Mouse (Mus musculus) MEL (cell line): ENCODE measurements around the gene Mboat2. TPM values are rescaled to one million over a fixed set of nuclear protein-coding genes. Genes with fewer than 3 reads are reported as not detected.

Source experiments
- DNase-seq: peaks from one replicate; pipeline ENCODE4 v3.0.0; 2011; ENCODE audit warnings: low read depth, low spot score
- H3K27ac ChIP-seq: 2 replicates; pipeline ENCODE4 v1.5.1; 2012; ENCODE audit warnings: low read depth, mild to moderate bottlenecking, control low read depth, low read length, moderate library complexity; ENCODE audit not compliant: control insufficient read depth
- H3K27me3 ChIP-seq, 2 experiments: fragments of 150-350 bp in 1 of 2; sonication (generic) in 1 of 2; 2 replicates each; pipeline ENCODE4 v1.6.1; 2012; ENCODE audit warnings: low read length in 2 of 2, mild to moderate bottlenecking in 2 of 2, improper control_type of control experiment in 1 of 2, moderate library complexity in 1 of 2; ENCODE audit not compliant: insufficient read depth in 2 of 2, control insufficient read depth in 1 of 2
- H3K36me3 ChIP-seq, 2 experiments: 2 replicates each; pipeline ENCODE4 v1.6.1; 2012 to 2014; ENCODE audit warnings: low read length in 2 of 2, improper control_type of control experiment in 1 of 2, inconsistent platforms in 1 of 2, mild to moderate bottlenecking in 1 of 2; ENCODE audit not compliant: insufficient read depth in 2 of 2, control insufficient read depth in 1 of 2
- H3K4me1 ChIP-seq, 2 experiments: fragments of 150-350 bp in 1 of 2; sonication (generic) in 1 of 2; 2 replicates each; pipeline ENCODE4 v1.6.1; 2012; ENCODE audit warnings: low read length in 2 of 2, improper control_type of control experiment in 1 of 2, mild to moderate bottlenecking in 1 of 2; ENCODE audit not compliant: insufficient read depth in 2 of 2, control insufficient read depth in 1 of 2
- H3K4me3 ChIP-seq, 2 experiments: fragments of 150-350 bp in 1 of 2; sonication (generic) in 1 of 2; 2 replicates each; pipeline ENCODE4 v1.5.1; 2012; ENCODE audit warnings: low read depth in 2 of 2, low read length in 2 of 2, mild to moderate bottlenecking in 2 of 2, moderate library complexity in 2 of 2, control low read depth in 1 of 2, improper control_type of control experiment in 1 of 2; ENCODE audit not compliant: control insufficient read depth in 1 of 2, insufficient read depth in 1 of 2
- H3K79me2 ChIP-seq: 2 replicates; pipeline ENCODE4 v1.6.1; 2012; ENCODE audit warnings: mild to moderate bottlenecking, low read length, moderate library complexity; ENCODE audit not compliant: control insufficient read depth, poor library complexity, insufficient read depth
- H3K9ac ChIP-seq: 2 replicates; pipeline ENCODE4 v1.6.1; 2012; ENCODE audit warnings: low read depth, mild to moderate bottlenecking, control low read depth, low read length, moderate library complexity; ENCODE audit not compliant: control insufficient read depth, poor library complexity, severe bottlenecking
- H3K9me3 ChIP-seq: fragments of 150-350 bp; sonication (generic); replicated peaks from 2 replicates; pipeline ENCODE4 v1.6.1; 2012; ENCODE audit warnings: mild to moderate bottlenecking, low read length, improper control_type of control experiment, moderate library complexity; ENCODE audit not compliant: insufficient read depth
- BHLHE40 ChIP-seq: IDR thresholded peaks from 2 replicates; pipeline ENCODE4 v1.6.1; 2012; ENCODE audit warnings: low read depth, mild to moderate bottlenecking, inconsistent platforms, low read length, improper control_type of control experiment, borderline replicate concordance
- CHD1 ChIP-seq: IDR thresholded peaks from 2 replicates; pipeline ENCODE4 v1.6.1; 2012; ENCODE audit warnings: low read depth, mild to moderate bottlenecking, inconsistent platforms, low read length, improper control_type of control experiment
- CHD2 ChIP-seq: IDR thresholded peaks from 2 replicates; pipeline ENCODE4 v1.6.1; 2011; ENCODE audit warnings: low read length, improper control_type of control experiment
- CTCF ChIP-seq, 3 experiments: IDR thresholded peaks in 2 of 3; conservative IDR thresholded peaks in 1 of 3; 2 replicates each; pipeline ENCODE4 v1.5.1; 2011 to 2012; ENCODE audit warnings: low read length in 3 of 3, low read depth in 2 of 3, mild to moderate bottlenecking in 2 of 3, improper control_type of control experiment in 1 of 3, inconsistent platforms in 1 of 3, mixed read lengths in 1 of 3, moderate library complexity in 1 of 3; ENCODE audit not compliant: control insufficient read depth in 1 of 3, insufficient read depth in 1 of 3, poor library complexity in 1 of 3, severe bottlenecking in 1 of 3
- E2F4 ChIP-seq: IDR thresholded peaks from 2 replicates; pipeline ENCODE4 v1.6.1; 2011; ENCODE audit warnings: low read depth, low read length, improper control_type of control experiment, borderline replicate concordance
- EP300 ChIP-seq, 2 experiments: IDR thresholded peaks; 2 replicates each; pipeline ENCODE4 v1.6.1; 2011; ENCODE audit warnings: improper control_type of control experiment in 2 of 2, low read length in 2 of 2, low read depth in 1 of 2, mild to moderate bottlenecking in 1 of 2
- ETS1 ChIP-seq: IDR thresholded peaks from 2 replicates; pipeline ENCODE4 v1.6.1; 2012; ENCODE audit warnings: low read depth, mild to moderate bottlenecking, inconsistent platforms, low read length, improper control_type of control experiment, moderate library complexity
- GATA1 ChIP-seq: IDR thresholded peaks from 2 replicates; pipeline ENCODE4 v1.6.1; 2011; ENCODE audit warnings: low read depth, low read length, improper control_type of control experiment
- JUND ChIP-seq: IDR thresholded peaks from 2 replicates; pipeline ENCODE4 v1.6.1; 2011; ENCODE audit warnings: low read depth, mild to moderate bottlenecking, improper control_type of control experiment, low read length
- KAT2A ChIP-seq: conservative IDR thresholded peaks from 2 replicates; pipeline ENCODE4 v1.6.1; 2012; ENCODE audit warnings: low read depth, low read length, improper control_type of control experiment, inconsistent platforms
- MAX ChIP-seq: IDR thresholded peaks from 2 replicates; pipeline ENCODE4 v1.6.1; 2011; ENCODE audit warnings: low read length, improper control_type of control experiment
- MYB ChIP-seq: IDR thresholded peaks from 2 replicates; pipeline ENCODE4 v1.6.1; 2011; ENCODE audit warnings: mild to moderate bottlenecking, low read depth, low read length, improper control_type of control experiment
- MYC ChIP-seq: IDR thresholded peaks from 2 replicates; pipeline ENCODE4 v1.6.1; 2011; ENCODE audit warnings: low read depth, mild to moderate bottlenecking, low read length, improper control_type of control experiment, moderate library complexity
- NRF1 ChIP-seq: IDR thresholded peaks from 2 replicates; pipeline ENCODE4 v1.6.1; 2014; ENCODE audit warnings: low read depth, mild to moderate bottlenecking, inconsistent platforms, low read length, improper control_type of control experiment, moderate library complexity; ENCODE audit not compliant: poor library complexity, insufficient read depth, severe bottlenecking
- POLR2AphosphoS2 ChIP-seq: IDR thresholded peaks from 2 replicates; pipeline ENCODE4 v1.6.1; 2011; ENCODE audit warnings: low read length, improper control_type of control experiment
- POLR2AphosphoS5 ChIP-seq: IDR thresholded peaks from 2 replicates; pipeline ENCODE4 v1.6.1; 2012; ENCODE audit warnings: low read depth, borderline replicate concordance, mild to moderate bottlenecking, inconsistent platforms, low read length, moderate library complexity, mixed read lengths
- RCOR1 ChIP-seq: IDR thresholded peaks from 2 replicates; pipeline ENCODE4 v1.6.1; 2012; ENCODE audit warnings: low read depth, mild to moderate bottlenecking, inconsistent platforms, low read length, improper control_type of control experiment
- SIN3A ChIP-seq: IDR thresholded peaks from 2 replicates; pipeline ENCODE4 v1.6.1; 2012; ENCODE audit warnings: low read length, improper control_type of control experiment, inconsistent platforms
- SMC3 ChIP-seq: IDR thresholded peaks from 2 replicates; pipeline ENCODE4 v1.6.1; 2011; ENCODE audit warnings: low read depth, low read length, improper control_type of control experiment
- TAL1 ChIP-seq: IDR thresholded peaks from 2 replicates; pipeline ENCODE4 v1.6.1; 2012; ENCODE audit warnings: mild to moderate bottlenecking, inconsistent platforms, low read length, moderate library complexity, mixed read lengths
- TBP ChIP-seq: IDR thresholded peaks from 2 replicates; pipeline ENCODE4 v1.8.0; 2011; ENCODE audit warnings: low read depth, low read length, improper control_type of control experiment
- TCF12 ChIP-seq: IDR thresholded peaks from 2 replicates; pipeline ENCODE4 v1.6.1; 2014; ENCODE audit warnings: low read depth, mild to moderate bottlenecking, inconsistent platforms, low read length, improper control_type of control experiment, moderate library complexity
- UBTF ChIP-seq: IDR thresholded peaks from 2 replicates; pipeline ENCODE4 v1.6.1; 2012; ENCODE audit warnings: low read depth, mild to moderate bottlenecking, inconsistent platforms, low read length, improper control_type of control experiment, moderate library complexity, borderline replicate concordance; ENCODE audit not compliant: insufficient read depth
- USF1 ChIP-seq: IDR thresholded peaks from 2 replicates; pipeline ENCODE4 v1.6.1; 2014; ENCODE audit warnings: low read depth, mild to moderate bottlenecking, inconsistent platforms, low read length, improper control_type of control experiment, moderate library complexity
- USF2 ChIP-seq, 2 experiments: IDR thresholded peaks; 2 replicates each; pipeline ENCODE4 v1.6.1; 2011 to 2012; ENCODE audit warnings: improper control_type of control experiment in 2 of 2, low read length in 2 of 2, borderline replicate concordance in 1 of 2, inconsistent platforms in 1 of 2, low read depth in 1 of 2, mild to moderate bottlenecking in 1 of 2; ENCODE audit not compliant: insufficient read depth in 1 of 2
- ZC3H11A ChIP-seq: IDR thresholded peaks from 2 replicates; pipeline ENCODE4 v1.6.1; 2012; ENCODE audit warnings: low read depth, mild to moderate bottlenecking, inconsistent platforms, low read length, improper control_type of control experiment
- ZNF384 ChIP-seq: IDR thresholded peaks from 2 replicates; pipeline ENCODE4 v1.6.1; 2012; ENCODE audit warnings: low read depth, mild to moderate bottlenecking, inconsistent platforms, low read length, improper control_type of control experiment
- polyA plus RNA-seq, 2 experiments: library from polyadenylated mRNA; stranded (reverse) in 1 of 2; unstranded in 1 of 2; fragments of >175 nt in 1 of 2; fragments of >200 nt in 1 of 2; gene quantifications; 2 replicates each; pipeline versions ENCODE4 v1.2.1 to v1.2.4; 2012; ENCODE audit warnings: low replicate concordance in 2 of 2, low read depth in 1 of 2; ENCODE audit not compliant: insufficient read length in 2 of 2, insufficient read depth in 1 of 2, missing spikeins in 1 of 2
- total RNA-seq: library from RNA; depleted of rRNA; stranded (reverse); fragments of 300-350 nt; gene quantifications from 2 replicates; pipeline ENCODE4 v1.2.3, GENCODE M21; 2012

Mboat2 gene
- total and polyA plus RNA-seq, 3 experiments = 13.5 TPM; not detected in 1

- H3K27me3 ChIP-seq = no peaks in the 10 kb centered on the region
- peak; percentile 36; the same call in 1 of the 2 replicates for TF ChIP-seq RCOR1
- TF ChIP-seq USF1 = no peak
- 0 out of 2 replicates have a peak, but pooled peaks have one; percentile 19 for TF ChIP-seq MYC
- TF ChIP-seq E2F4 = no peak
- TF ChIP-seq SMC3 = no peak
- TF ChIP-seq TBP = no peak
- TF ChIP-seq TCF12 = peak; percentile 60
- TF ChIP-seq UBTF = no peak
- no peak for TF ChIP-seq TAL1
- TF ChIP-seq EP300 (IDR thresholded peaks at IDR 0.05; ENCODE audit: low read depth in 1 of 2, low read length in 2 of 2) = peak; percentile 59 to 83; a peak in 3 of 4 replicates
- peak; percentile 48; the same call in 1 of the 2 replicates for TF ChIP-seq SIN3A
- TF ChIP-seq JUND = no peak
- no peak for TF ChIP-seq USF2 (IDR thresholded peaks at IDR 0.05; ENCODE audit: borderline replicate concordance in 1 of 2, insufficient read depth in 1 of 2, low read depth in 1 of 2, low read length in 2 of 2)
- TF ChIP-seq CHD1 = no peak
- TF ChIP-seq CTCF (IDR thresholded peaks at IDR 0.05 in 2 of 3, conservative IDR thresholded peaks at IDR 0.05 in 1 of 3; ENCODE audit: control insufficient read depth in 1 of 3, insufficient read depth in 1 of 3, low read depth in 2 of 3, low read length in 3 of 3, poor library complexity in 1 of 3, severe bottlenecking in 1 of 3) = no peak
- TF ChIP-seq ZNF384 = peak; percentile 83
- TF ChIP-seq BHLHE40 = no peak
- TF ChIP-seq GATA1 = peak; percentile 80
- no peak for TF ChIP-seq POLR2AphosphoS5
- peak; percentile 52 for TF ChIP-seq ETS1
- TF ChIP-seq CHD2 = no peak
- no peak for TF ChIP-seq POLR2AphosphoS2
- TF ChIP-seq NRF1 = no peak
- no peak for TF ChIP-seq KAT2A
- no peak for TF ChIP-seq ZC3H11A
- TF ChIP-seq MAX = no peak
- TF ChIP-seq MYB = peak; percentile 57; the same call in 1 of the 2 replicates
- H3K9me3 ChIP-seq = no peaks in the 10 kb centered on the region
- no peak overlapping the region for H3K4me3 ChIP-seq
- H3K9ac ChIP-seq = peak overlapping the region; percentile 18; the same call in 1 of the 2 replicates
- peaks cover 0 to 35% of the 10 kb centered on the region in 2 experiments; a peak in 2 of 4 replicates for H3K36me3 ChIP-seq
- H3K4me1 ChIP-seq = peaks cover 45 to 50% of the 10 kb centered on the region in 2 experiments
- DNase-seq = no peak
- H3K79me2 ChIP-seq = no peaks in the 10 kb centered on the region
- H3K27ac ChIP-seq = no peak overlapping the region
Observed at GRCm38 (mm10) chr12:24878090-24878489, 47.4 kb downstream of the Mboat2 start.
